Mouse (Mus musculus): ENCODE data around the gene Tfeb.

The Tfeb gene

DNA sequence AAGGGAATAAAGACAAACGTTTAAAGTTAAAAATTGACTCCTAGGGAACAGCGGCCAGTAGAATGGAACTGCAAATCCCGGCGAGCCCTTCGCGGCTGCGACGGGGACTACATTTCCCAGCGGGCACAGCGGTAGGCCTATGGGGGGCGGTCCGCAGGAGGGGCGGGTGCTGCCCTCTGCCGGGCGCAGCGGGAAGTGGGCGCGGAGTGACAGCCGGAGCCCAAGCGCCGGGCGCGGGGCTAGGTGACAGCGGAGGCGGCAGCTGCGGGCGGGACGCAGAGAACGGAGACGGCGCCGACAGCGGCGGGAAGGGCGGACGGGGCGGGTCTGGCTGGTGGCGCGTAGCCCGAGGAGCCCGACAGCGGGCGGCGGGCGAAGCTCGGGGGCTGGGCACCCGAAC, at the start of gene Tfeb:
Tfeb (plus strand) TSS at position 175 of the 400 bp plus-strand sequence.
- DNase-seq (ENCODE audit: low read depth, low spot score): peak; percentile 64

DNA sequence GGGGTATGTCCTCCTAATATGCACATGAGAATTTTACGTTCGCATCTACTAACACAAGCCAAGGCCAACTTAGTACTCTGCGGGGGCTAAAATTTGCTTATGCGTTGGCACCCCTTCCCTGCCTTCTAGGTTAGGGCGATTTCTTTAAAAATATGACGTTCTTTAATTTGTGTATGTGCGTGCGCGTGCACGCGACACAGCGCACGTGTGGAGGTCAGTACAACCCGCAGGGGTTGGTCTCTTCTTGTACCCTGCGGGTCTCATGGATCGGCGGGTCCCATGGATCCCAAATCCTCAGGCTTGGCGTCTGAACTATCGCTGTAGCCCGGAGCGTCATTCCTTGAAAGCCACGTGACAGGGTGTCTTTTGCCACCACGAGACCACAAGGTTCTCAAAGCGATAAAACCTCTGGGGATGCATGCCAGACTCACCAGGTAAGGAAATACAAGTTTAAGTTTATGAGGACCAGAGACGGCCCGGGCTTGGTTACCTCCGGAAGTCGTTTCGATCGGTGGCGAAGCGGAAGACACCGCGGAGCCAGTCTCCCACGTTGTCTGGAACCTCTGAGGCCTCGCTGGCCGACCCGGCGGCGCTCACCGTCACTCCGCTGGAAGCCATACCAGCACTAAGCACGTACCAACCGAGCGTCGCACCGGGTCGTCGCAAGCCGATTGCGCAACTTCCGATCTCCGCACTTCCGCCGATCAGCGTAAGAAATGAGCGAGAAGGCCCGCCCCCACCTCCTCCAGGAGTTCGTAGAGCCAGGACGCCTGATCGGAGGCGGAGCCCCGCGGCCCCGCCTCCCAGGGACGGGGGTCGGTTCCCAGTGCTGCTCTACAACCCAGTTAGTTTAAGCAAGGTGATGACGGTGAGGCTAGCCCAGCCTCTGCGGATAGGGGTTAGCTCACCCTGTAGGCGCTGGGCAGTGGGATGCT, 49.2 kb upstream of the Tfeb start:
- DNase-seq (ENCODE audit: low read depth, low spot score): peak; percentile 98

GRCm38 (mm10) chr17:47688344-47688607, 48.6 kb upstream of the Tfeb start, which contains the start of gene Tomm6:
TSS of gene Tomm6 (minus strand) at chr17:47688386.
- no peak for DNase-seq (ENCODE audit: low read depth, low spot score)

DNA sequence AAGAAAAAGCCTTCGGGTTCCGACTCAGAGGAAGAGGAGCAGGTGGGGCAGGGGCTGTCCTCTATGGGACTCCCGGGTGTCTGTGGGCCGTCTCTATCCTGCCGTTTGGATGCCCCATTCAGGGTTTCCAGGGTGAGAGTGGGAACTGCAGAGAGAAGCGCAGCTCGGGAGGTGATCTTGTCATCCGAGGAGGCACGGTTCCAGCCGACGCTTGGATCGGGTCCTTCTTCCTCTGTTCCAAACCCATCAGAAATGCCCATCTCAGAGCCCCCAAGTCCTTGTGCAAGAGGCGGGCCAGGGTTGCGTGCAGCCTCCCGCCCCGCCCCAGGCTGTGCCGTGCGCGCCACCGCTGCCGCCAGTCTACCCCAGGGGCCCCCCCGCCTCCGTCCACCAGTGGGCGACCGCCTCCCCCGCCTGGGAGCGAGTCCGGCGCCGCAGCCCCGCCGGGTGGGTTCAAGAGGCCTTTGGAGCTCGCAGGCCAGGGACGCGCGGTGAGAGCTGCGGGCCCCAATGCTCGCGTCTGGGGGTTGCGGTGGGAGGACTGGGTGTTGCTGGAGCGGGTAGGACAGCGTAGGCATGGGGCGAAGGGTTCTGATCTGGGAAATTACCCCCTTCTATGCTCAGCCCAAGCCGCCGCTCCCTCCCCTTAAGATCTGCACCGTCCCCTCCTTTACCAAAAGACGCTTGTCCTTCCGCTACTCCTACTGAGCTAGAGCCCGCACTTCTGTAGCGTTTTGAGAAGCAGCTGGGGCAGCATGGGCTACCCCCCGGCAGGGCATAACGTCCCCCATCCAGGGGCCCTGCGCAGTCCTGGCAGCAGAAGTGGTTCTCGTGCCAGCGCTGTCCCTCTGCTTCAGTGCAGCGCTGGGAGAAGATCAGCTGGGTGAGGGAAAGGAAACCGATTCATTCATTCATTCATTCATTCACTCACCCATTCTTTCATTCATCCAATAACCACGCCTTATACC, 47.9 kb upstream of the Tfeb start, which contains the start of gene Frs3:
Frs3 (plus strand) TSS at position 423 of the 968 bp plus-strand sequence.
- DNase-seq (ENCODE audit: low read depth, low spot score): no peak

- no peak for DNase-seq (ENCODE audit: low read depth, low spot score)
Measured at GRCm38 (mm10) chr17:47689894-47690293, 46.9 kb upstream of the Tfeb start.

DNA sequence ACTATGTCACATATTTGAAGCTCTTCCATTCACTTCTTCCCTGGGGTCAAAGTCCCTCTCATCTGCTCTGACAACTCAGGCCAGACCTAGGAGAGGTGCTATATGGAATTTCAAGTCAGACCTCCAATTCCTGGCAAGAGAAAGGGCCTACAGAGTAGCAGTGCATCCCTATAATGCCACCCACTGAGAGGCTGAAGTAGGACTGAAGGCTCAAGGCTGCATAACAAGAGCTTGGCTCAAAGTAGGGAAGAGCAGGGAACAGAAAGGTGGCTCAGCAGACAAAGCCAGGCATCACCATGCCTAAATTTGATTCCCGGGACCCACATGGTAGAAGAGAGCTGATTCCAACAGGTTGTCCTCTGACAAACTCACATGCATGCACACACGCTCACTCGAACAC, 45.2 kb upstream of the Tfeb start:
- no peak for DNase-seq (ENCODE audit: low read depth, low spot score)

DNA sequence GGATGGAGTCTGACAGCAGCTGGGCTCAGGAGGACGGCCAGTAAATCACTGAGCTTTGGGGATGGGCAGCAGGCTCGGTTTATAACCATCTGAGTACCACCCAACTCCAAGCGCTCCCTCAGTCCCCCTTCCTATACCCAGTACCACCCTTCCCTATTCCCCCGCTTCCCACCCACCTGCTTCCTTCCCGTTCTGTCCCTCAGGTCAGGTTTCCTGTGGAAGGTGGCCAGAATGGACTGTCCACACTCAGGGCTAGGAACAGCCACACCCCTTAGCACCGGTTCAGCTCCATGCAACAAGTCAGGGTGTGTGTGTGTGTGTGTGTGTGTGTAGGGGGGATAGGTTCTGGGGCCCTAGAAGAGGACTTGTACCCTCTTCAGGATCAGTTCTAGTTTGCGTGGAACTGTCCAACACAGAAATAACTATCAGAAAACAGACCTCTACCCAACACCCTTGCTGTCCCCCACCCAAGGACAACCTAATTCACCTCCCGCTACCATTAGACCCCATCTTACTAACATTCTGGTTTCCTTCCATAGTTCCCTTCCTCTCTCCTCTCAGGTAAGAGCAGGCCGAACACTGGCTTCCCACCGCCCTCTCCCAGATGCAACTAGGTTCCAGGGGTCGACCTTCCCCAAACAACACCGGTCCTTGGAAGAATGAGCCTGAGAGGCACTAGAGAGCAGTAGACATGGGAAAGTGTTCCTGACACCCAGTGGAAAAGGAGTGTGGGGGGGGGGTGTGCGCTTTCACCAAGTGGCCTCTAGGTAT, 43.0 kb upstream of the Tfeb start:
- no peak for DNase-seq (ENCODE audit: low read depth, low spot score)

- no peak for DNase-seq (ENCODE audit: low read depth, low spot score)
Measured at GRCm38 (mm10) chr17:47694442-47694502, 42.6 kb upstream of the Tfeb start, which contains the start of gene Gm21981. TSS of gene Gm21981 (minus strand) at chr17:47694455.

DNA sequence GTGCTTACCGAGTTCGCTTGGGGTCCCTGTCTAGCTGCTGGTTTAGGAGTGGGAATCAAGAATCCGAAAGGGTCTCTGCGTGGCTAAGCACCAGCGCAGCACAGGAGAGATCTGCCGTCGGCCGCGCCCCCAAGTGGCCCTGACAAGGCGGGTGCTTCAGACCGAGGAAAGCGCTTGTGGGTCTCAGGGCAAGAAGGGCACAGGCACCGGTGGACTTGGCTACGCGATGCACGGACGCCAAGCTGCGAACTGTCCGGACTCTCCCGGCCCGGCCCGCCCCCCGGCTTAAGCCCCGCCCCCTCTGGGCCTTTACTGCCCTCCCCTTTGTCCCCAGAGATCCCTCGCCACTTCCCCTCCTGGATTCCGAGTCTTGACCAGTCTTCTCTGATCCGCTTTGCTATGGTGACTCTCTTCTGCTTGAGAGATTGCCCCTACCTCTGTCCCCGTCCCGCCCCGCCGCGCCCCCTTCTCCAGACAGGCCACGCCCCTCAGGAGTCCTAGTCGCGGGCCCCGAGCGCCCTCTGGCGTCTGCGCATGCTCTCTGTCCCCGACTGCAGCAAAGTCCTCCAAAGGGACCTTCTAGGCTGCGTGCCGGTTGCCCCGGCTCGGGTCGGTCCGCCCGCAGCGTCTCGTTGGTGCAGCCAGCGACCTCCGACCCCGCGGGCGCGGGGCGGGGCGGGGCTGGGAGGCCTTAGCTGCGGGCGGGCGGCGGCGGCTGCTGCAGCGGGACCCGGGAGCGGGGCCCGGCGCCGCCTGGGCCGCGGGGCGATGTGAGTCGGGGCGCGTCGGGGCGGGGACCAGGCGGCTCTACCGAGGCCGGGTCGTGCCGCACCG, 42.1 kb upstream of the Tfeb start, which contains the start of gene Prickle4:
Prickle4 (minus strand) TSS at position 234 of the 834 bp plus-strand sequence.
- DNase-seq (ENCODE audit: low read depth, low spot score): peak; percentile 89

DNA sequence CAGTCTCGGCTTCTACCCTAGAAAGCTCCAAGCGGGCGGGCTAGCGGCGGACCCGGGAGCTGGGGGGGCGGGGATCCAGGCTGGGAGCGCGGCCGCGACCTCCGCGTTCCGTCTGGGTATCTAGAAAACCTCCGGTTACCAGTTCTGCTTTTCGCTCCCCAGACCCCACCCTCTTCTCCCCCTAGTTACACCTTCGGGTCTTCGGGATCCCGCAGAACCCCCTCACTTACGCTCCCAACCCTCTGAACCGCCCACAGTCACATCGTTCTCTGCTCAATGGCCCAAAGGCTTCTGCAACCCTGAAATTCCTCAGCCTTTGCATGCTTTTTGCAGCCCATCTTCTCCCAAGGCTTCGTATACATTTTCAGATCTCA, 41.5 kb upstream of the Tfeb start:
- no peak for DNase-seq (ENCODE audit: low read depth, low spot score)

DNA sequence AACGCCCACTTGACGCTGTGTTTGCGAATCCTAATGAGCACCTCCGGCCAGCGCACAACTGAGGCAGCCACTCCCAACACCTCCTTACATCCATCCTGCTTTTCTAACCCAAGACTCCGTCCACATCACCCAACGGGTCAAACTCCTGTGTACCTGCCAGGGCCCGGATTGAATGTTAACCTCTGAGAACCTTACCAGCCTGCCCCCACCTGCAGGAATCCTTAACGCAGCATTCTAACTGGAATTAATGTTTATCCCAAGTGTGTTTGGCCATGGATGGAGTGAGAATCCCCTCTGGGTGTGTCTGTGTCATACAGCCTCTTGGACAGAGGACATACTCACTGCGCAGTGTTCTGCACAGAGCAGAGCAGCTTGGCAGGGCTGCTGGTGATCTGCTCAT, 38.7 kb upstream of the Tfeb start:
- no peak for DNase-seq (ENCODE audit: low read depth, low spot score)

DNA sequence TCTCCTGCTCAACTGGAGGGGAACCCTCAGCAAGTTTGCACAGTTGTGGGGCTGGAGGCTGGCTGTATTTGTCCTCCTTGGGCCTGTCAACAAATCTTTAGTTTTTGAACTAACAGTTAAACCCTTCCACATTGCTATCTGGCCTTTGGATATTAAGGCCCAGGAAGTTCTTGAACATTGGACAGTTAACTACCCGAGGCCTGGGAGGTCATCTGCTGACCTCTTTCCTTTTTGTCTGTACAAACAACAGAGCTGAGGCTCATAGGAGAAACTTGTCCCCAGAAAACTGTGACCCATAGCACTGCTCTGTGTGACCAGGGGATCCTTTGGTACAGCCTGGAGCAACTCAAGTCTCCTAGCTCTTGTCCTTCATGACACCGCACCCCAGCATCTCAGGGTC, 37.8 kb upstream of the Tfeb start:
- DNase-seq (ENCODE audit: low read depth, low spot score): no peak

GRCm38 (mm10) chr17:47701793-47702192, 35.0 kb upstream of the Tfeb start:
- DNase-seq (ENCODE audit: low read depth, low spot score): no peak

- no peak for DNase-seq (ENCODE audit: low read depth, low spot score)
Measured at GRCm38 (mm10) chr17:47702548-47703345, 34.1 kb upstream of the Tfeb start.

GRCm38 (mm10) chr17:47703556-47703955, 33.3 kb upstream of the Tfeb start:
- DNase-seq (ENCODE audit: low read depth, low spot score): no peak

- DNase-seq (ENCODE audit: low read depth, low spot score): no peak
Measured at GRCm38 (mm10) chr17:47704692-47705091, 32.1 kb upstream of the Tfeb start.

DNA sequence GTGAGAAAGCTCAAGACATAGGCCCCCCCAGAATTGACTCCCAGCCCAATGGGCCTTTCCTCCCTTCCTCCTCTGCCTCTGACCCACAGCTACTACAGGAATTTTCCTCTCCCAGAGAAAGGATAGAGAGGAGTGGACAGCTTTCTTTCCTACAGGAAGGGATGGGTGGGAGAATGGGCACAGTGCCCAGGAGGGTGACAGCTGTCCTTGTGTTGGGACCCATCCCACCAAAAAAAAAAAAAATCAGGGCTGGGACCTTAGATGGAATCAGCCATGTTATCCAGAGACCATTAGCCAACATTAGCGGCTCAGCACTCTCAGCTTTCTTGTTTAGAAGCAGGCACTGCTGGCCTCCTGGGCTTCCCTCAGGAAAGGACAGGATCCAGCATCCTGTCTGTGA, 30.6 kb upstream of the Tfeb start:
- no peak for DNase-seq (ENCODE audit: low read depth, low spot score)

GRCm38 (mm10) chr17:47707961-47708360, 28.9 kb upstream of the Tfeb start:
- DNase-seq (ENCODE audit: low read depth, low spot score): no peak

GRCm38 (mm10) chr17:47708972-47709371, 27.9 kb upstream of the Tfeb start:
- no peak for DNase-seq (ENCODE audit: low read depth, low spot score)

DNA sequence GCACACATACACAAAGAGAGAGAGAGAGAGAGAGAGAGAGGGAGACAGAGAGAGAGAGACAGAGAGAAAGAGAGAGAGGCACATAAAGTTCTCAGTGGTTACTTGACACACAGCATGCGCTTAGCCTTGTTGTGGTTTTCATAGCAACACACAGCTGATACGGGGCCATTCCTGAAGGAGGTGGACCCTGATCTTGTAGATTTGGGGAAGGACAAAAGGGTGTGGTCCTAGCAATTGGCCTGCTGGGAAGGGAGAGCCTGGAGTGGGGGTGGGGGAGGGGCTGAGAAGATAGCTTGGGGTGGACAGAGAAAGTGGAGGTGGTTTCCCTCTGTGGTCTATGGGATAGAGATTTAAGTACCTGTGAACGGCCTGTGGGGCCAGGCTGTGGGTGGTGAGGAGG, 26.8 kb upstream of the Tfeb start:
- DNase-seq (ENCODE audit: low read depth, low spot score): no peak

Data from telencephalon, adult 2 months (tissue).